Mouse (Mus musculus): Measurements from ENCODE around the gene Dnmt3a.
"Not testable (repeated sequence)": the region's sequence is repeated elsewhere in the genome, so short reads cannot be mapped to it uniquely, and the experiment has no call there.

The Dnmt3a gene

GRCm38 (mm10) chr12:3917668-3918341 is 112.0 kb downstream of the Dnmt3a start:
- DNase-seq (ENCODE audit: low spot score in 2 of 2) = no peak

GRCm38 (mm10) chr12:3918577-3918976 is 112.8 kb downstream of the Dnmt3a start:
- DNase-seq (ENCODE audit: low spot score in 2 of 2) = no peak

- no peak for DNase-seq (ENCODE audit: low spot score in 2 of 2)
Observed at GRCm38 (mm10) chr12:3919423-3919822, 113.6 kb downstream of the Dnmt3a start.

GRCm38 (mm10) chr12:3926127-3926526 is 120.3 kb downstream of the Dnmt3a start:
- DNase-seq (ENCODE audit: low spot score in 2 of 2) = peak; percentile 47 to 54

GRCm38 (mm10) chr12:3928841-3929240 is 123.0 kb downstream of the Dnmt3a start:
- no peak for DNase-seq (ENCODE audit: low spot score in 2 of 2)

- DNase-seq (ENCODE audit: low spot score in 2 of 2) = not testable (repeated sequence)
Observed at GRCm38 (mm10) chr12:3930090-3930865, 124.5 kb downstream of the Dnmt3a start.

- DNase-seq (ENCODE audit: low spot score in 2 of 2) = no peak
Observed at GRCm38 (mm10) chr12:3942026-3942425, 136.2 kb downstream of the Dnmt3a start.

GRCm38 (mm10) chr12:3944454-3945073 is 138.8 kb downstream of the Dnmt3a start:
- DNase-seq (ENCODE audit: low spot score in 2 of 2) = no peak

GRCm38 (mm10) chr12:3947503-3947902 is 141.7 kb downstream of the Dnmt3a start:
- no peak for DNase-seq (ENCODE audit: low spot score in 2 of 2)

GRCm38 (mm10) chr12:3954651-3955050 is 148.8 kb downstream of the Dnmt3a start, which contains the start of gene Pomc:
Pomc (plus strand) TSS chr12:3954951.
- DNase-seq (ENCODE audit: low spot score in 2 of 2) = no peak

- DNase-seq (ENCODE audit: low spot score in 2 of 2) = no peak
Observed at GRCm38 (mm10) chr12:3955371-3955770, 149.6 kb downstream of the Dnmt3a start.

GRCm38 (mm10) chr12:3956351-3956750 is 150.5 kb downstream of the Dnmt3a start:
- no peak for DNase-seq (ENCODE audit: low spot score in 2 of 2)

GRCm38 (mm10) chr12:3959791-3960543 is 154.2 kb downstream of the Dnmt3a start:
- DNase-seq (ENCODE audit: low spot score in 2 of 2) = peak; percentile 55 to 80

- no peak for DNase-seq (ENCODE audit: low spot score in 2 of 2)
Observed at GRCm38 (mm10) chr12:3960553-3960952, 154.7 kb downstream of the Dnmt3a start.
